10 mouse cellular contexts compared by ENCODE assay signal in the genomic region with DNA sequence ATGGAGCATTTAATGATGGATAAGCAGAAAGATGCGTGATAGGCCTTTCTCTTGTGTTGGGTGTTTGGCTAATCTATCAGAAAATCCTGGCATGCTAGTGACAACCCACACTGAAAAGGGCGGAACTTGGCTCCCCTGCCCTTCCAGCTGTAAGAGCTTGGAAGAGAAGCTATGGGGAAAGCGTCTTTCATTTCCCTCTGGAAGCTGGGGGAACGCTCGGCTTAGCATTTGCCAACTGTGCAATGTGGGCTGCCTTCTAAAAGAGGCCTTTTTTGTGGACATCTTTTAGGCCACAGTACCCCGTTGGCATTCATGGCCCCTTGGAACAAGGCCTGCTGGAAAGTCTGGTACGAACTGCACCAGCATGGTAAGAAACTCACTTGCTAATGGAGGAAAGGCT. TPM values are rescaled to one million over a fixed set of nuclear protein-coding genes. Genes with fewer than 3 reads are reported as not detected.
DNase-seq lines count a peak whose midpoint lies in the region; TF ChIP-seq lines count a peak whose summit lies in the region.
"Had no signal": no experiment of that assay in that cellular context is flagged by ENCODE, and none has a peak within 500 bp of the region (broad histone marks: within the 10 kb centered on the region; RNA-seq: fewer than 3 reads in every experiment).

No protein-coding gene starts in this region.

- no peak for TF ChIP-seq CTCF in left cerebral cortex, adult 2 months (IDR thresholded peaks at IDR 0.05)

- no peak overlapping the region for H3K4me3 ChIP-seq in left cerebral cortex, adult 2 months
- H3K4me3 ChIP-seq: embryonic facial prominence, embryonic 15.5 days had no signal

- peak overlapping the region; percentile 32 for H3K27ac ChIP-seq in left cerebral cortex, adult 2 months
- H3K27ac ChIP-seq: embryonic facial prominence, embryonic 15.5 days; kidney, postnatal 0 days had no signal

- intact Hi-C loops in left cerebral cortex, adult 2 months (cut with DNase I): no loop called here

- peak; percentile 37 for DNase-seq in adrenal gland, adult 2 months
- DNase-seq in adrenal gland, postnatal 4 days (ENCODE audit: low spot score in 2 of 2): no peak
- peak in 1 of 2 experiments; percentile 58 for DNase-seq in left cerebral cortex, adult 2 months (ENCODE audit: extremely low spot score in 1 of 2, low spot score in 2 of 2)
- DNase-seq in left cerebral cortex, adult 11 months (ENCODE audit: low spot score): no peak
- peak; percentile 72 to 90 for DNase-seq in layer of hippocampus, postnatal 14 days (ENCODE audit: low spot score in 2 of 2)
- DNase-seq in right cerebral cortex, adult 2 months (ENCODE audit: low spot score in 2 of 2): peak; percentile 48 to 66
- DNase-seq in kidney, adult 9 months: no peak
- no peak for DNase-seq in T-cell, adult 2 months (ENCODE audit: low spot score)

RNA-seq across cellular contexts. Expression of a gene that starts 34.1 kb away (rescaled TPM):
- total RNA-seq in adrenal gland, adult 2 months (2021): 10 to 100 TPM in 1 of 2 experiments, 1 to 10 TPM in 1; 6.1 to 10.9 TPM
- polyA plus RNA-seq in adrenal gland, adult 2 months (2012; rRNA removed): 3.4 and 4.1 TPM in 2 replicates
- total RNA-seq in adrenal gland, postnatal 4 days (2021): 10 to 100 TPM in 1 of 2 experiments, 1 to 10 TPM in 1; 9.7 to 10.1 TPM
- total RNA-seq in left cerebral cortex, adult 2 months (2021): 1 to 10 TPM; 7.7 to 8.1 TPM
- total RNA-seq in layer of hippocampus, postnatal 14 days (2021): 1 to 10 TPM; 5.8 to 5.9 TPM

RNA-seq across cellular contexts. Expression of a gene that starts 41.5 kb away (rescaled TPM):
- total RNA-seq in adrenal gland, adult 2 months (2021): 10 to 100 TPM; 25.6 to 40.8 TPM
- 4.9 and 9.2 TPM in 2 replicates for polyA plus RNA-seq in adrenal gland, adult 2 months (2012; rRNA removed)
- 10 to 100 TPM; 30.2 to 31.7 TPM for total RNA-seq in adrenal gland, postnatal 4 days (2021)
- total RNA-seq in left cerebral cortex, adult 2 months (2021): 10 to 100 TPM; 86.6 to 93.4 TPM
- 10 to 100 TPM; 51.2 to 73.9 TPM for total RNA-seq in layer of hippocampus, postnatal 14 days (2021)

Comparison
In these comparisons a context has a peak if more than half of its experiments do, and no peak if none do; other contexts are left out.
1. DNase-seq: peak in adrenal gland, adult 2 months (single experiment), layer of hippocampus, postnatal 14 days (2 of 2) and right cerebral cortex, adult 2 months (2 of 2); none in adrenal gland, postnatal 4 days (0 of 2), left cerebral cortex, adult 11 months (single experiment), kidney, adult 9 months (single experiment) and T-cell, adult 2 months (single experiment).